Mouse (Mus musculus) brain, embryonic 14.5 days (tissue): ENCODE measurements around the gene Slc38a6. TPM values are rescaled to one million over a fixed set of nuclear protein-coding genes. Genes with fewer than 3 reads are reported as not detected.

Experiments used
- DNase-seq: peaks from one replicate; pipeline ENCODE4 v3.0.0-alpha.2; 2011; ENCODE audit warnings: low read depth
- CTCF ChIP-seq: fragments of 200-500 bp; IDR thresholded peaks from 2 replicates; pipeline ENCODE4 v1.5.1; 2012; ENCODE audit warnings: inconsistent platforms, mild to moderate bottlenecking, moderate library complexity, borderline replicate concordance; ENCODE audit not compliant: insufficient read depth, insufficient read length; ENCODE audit errors: extremely low read depth
- POLR2A ChIP-seq: fragments of 200-500 bp; IDR thresholded peaks from 2 replicates; pipeline ENCODE4 v1.6.1; 2012; ENCODE audit warnings: mild to moderate bottlenecking, inconsistent platforms, borderline replicate concordance; ENCODE audit not compliant: poor library complexity, insufficient read depth, insufficient read length, severe bottlenecking; ENCODE audit errors: extremely low read depth
- polyA plus RNA-seq: library from polyadenylated mRNA; depleted of rRNA; stranded (reverse); fragments of >200 nt; gene quantifications from 2 replicates; pipeline ENCODE4 v1.2.3, GENCODE M21; 2012

The Slc38a6 gene
- polyA plus RNA-seq, 1 experiment, result 34.6 TPM

- no peak for DNase-seq
- TF ChIP-seq POLR2A, result no peak
- TF ChIP-seq CTCF, result no peak
These were observed 11.7 kb upstream of the Slc38a6 start for GRCm38 (mm10) chr12:73274921-73275320.

GRCm38 (mm10) chr12:73287609-73288008, 1.0 kb downstream of the Slc38a6 start:
- DNase-seq, result peak; percentile 12
- no peak for TF ChIP-seq POLR2A
- no peak for TF ChIP-seq CTCF

GRCm38 (mm10) chr12:73288626-73289025, 2.0 kb downstream of the Slc38a6 start:
- DNase-seq, result no peak
- no peak for TF ChIP-seq CTCF
- no peak for TF ChIP-seq POLR2A

- DNase-seq, result no peak
- TF ChIP-seq CTCF (no peak), POLR2A (no peak)
These were observed 8.3 kb downstream of the Slc38a6 start for GRCm38 (mm10) chr12:73294884-73295283.

- TF ChIP-seq CTCF (no peak), POLR2A (no peak)
- DNase-seq, result peak; percentile 25
These were observed 9.0 kb downstream of the Slc38a6 start for GRCm38 (mm10) chr12:73295505-73296140.

GRCm38 (mm10) chr12:73298621-73299020, 12.0 kb downstream of the Slc38a6 start:
- no peak for TF ChIP-seq POLR2A
- no peak for TF ChIP-seq CTCF
- DNase-seq, result no peak

- TF ChIP-seq POLR2A (no peak), CTCF (no peak)
- no peak for DNase-seq
These were observed 14.0 kb downstream of the Slc38a6 start for GRCm38 (mm10) chr12:73300531-73300930.

GRCm38 (mm10) chr12:73304636-73305035, 18.1 kb downstream of the Slc38a6 start:
- no peak for TF ChIP-seq CTCF
- TF ChIP-seq POLR2A, result no peak

GRCm38 (mm10) chr12:73307750-73308149, 21.2 kb downstream of the Slc38a6 start:
- no peak for TF ChIP-seq CTCF
- TF ChIP-seq POLR2A, result no peak
- no peak for DNase-seq

More at GRCm38 (mm10) chr12:73304636-73305035, 18.1 kb downstream of the Slc38a6 start:
- DNase-seq, result no peak

- TF ChIP-seq POLR2A (no peak), CTCF (no peak)
- DNase-seq, result no peak
These were observed 22.1 kb downstream of the Slc38a6 start for GRCm38 (mm10) chr12:73308711-73309110.

- no peak for DNase-seq
- TF ChIP-seq POLR2A, result no peak
- no peak for TF ChIP-seq CTCF
These were observed 31.4 kb downstream of the Slc38a6 start for GRCm38 (mm10) chr12:73317706-73318686.
